26 mouse cellular contexts compared by ENCODE assay signal in genomic region chr9:13875340-13875739, GRCm38 (mm10). TPM values are rescaled to one million over a fixed set of nuclear protein-coding genes. Genes with fewer than 3 reads are reported as not detected.
A peak's percentile ranks its signal among the peaks of the same experiment; 100 is the strongest.
DNase-seq lines count a peak whose midpoint lies in the region; ATAC-seq and TF ChIP-seq lines count a peak whose summit lies in the region.
"Had no signal": no experiment of that assay in that cellular context is flagged by ENCODE, and none has a peak within 500 bp of the region (broad histone marks: within the 10 kb centered on the region; RNA-seq: fewer than 3 reads in every experiment).

No protein-coding gene starts in this region.

- H3K4me3 ChIP-seq in forebrain, embryonic 10.5 days = no peak overlapping the region
- H3K4me3 ChIP-seq in forebrain, postnatal 0 days (ENCODE audit: low read depth, low read length) = no peak overlapping the region
- no peak overlapping the region for H3K4me3 ChIP-seq in limb, embryonic 11.5 days (ENCODE audit: low read depth, low read length)
- no peak overlapping the region for H3K4me3 ChIP-seq in limb, embryonic 10.5 days
- H3K4me3 ChIP-seq in left cerebral cortex, adult 2 months = no peak overlapping the region
- H3K4me3 ChIP-seq: embryonic facial prominence, embryonic 13.5 days; forebrain, embryonic 15.5 days; hindbrain, embryonic 15.5 days; intestine, embryonic 15.5 days; kidney, embryonic 15.5 days; neural tube, embryonic 12.5 days had no signal

- WGBS in forebrain, embryonic 10.5 days = 79% methylated on average over 2 of the region's 2 CpGs
- 71% methylated on average over 2 of the region's 2 CpGs for WGBS in forebrain, postnatal 0 days
- WGBS in limb, embryonic 11.5 days = 77% methylated on average over 2 of the region's 2 CpGs
- 70% methylated on average over 2 of the region's 2 CpGs for WGBS in limb, embryonic 10.5 days

- H3K4me2 ChIP-seq in forebrain, postnatal 0 days (ENCODE audit: low read depth) = no peak overlapping the region
- H3K4me2 ChIP-seq in limb, embryonic 11.5 days (ENCODE audit: low read depth, severe bottlenecking) = no peak overlapping the region
- H3K4me2 ChIP-seq: embryonic facial prominence, embryonic 13.5 days; forebrain, embryonic 15.5 days; heart, embryonic 11.5 days; hindbrain, embryonic 15.5 days; intestine, embryonic 15.5 days; kidney, embryonic 15.5 days; neural tube, embryonic 12.5 days had no signal

- intact Hi-C loops in left cerebral cortex, postnatal 10 days (cut with DNase I) = no loop called here
- intact Hi-C loops in left cerebral cortex, adult 2 months (cut with DNase I) = no loop called here

- H3K27ac ChIP-seq in forebrain, embryonic 10.5 days = no peak overlapping the region
- no peak overlapping the region for H3K27ac ChIP-seq in forebrain, postnatal 0 days (ENCODE audit: low read depth, low read length)
- H3K27ac ChIP-seq in limb, embryonic 11.5 days (replicated peaks; ENCODE audit: low read depth, low read length) = no peak overlapping the region
- H3K27ac ChIP-seq in limb, embryonic 10.5 days = no peak overlapping the region
- no peak overlapping the region for H3K27ac ChIP-seq in left cerebral cortex, adult 2 months
- H3K27ac ChIP-seq: embryonic facial prominence, embryonic 13.5 days; forebrain, embryonic 15.5 days; hindbrain, embryonic 15.5 days; intestine, embryonic 15.5 days; kidney, embryonic 15.5 days; neural tube, embryonic 12.5 days had no signal

- no peak overlapping the region for H3K9ac ChIP-seq in forebrain, postnatal 0 days
- no peak overlapping the region for H3K9ac ChIP-seq in limb, embryonic 11.5 days (ENCODE audit: low read length)
- H3K9ac ChIP-seq: embryonic facial prominence, embryonic 13.5 days; forebrain, embryonic 15.5 days; hindbrain, embryonic 15.5 days; intestine, embryonic 15.5 days; kidney, embryonic 15.5 days; neural tube, embryonic 12.5 days had no signal

- no peaks in the 10 kb centered on the region for H3K36me3 ChIP-seq in forebrain, embryonic 10.5 days (replicated peaks)
- H3K36me3 ChIP-seq in forebrain, postnatal 0 days (ENCODE audit: insufficient read depth) = no peaks in the 10 kb centered on the region
- no peaks in the 10 kb centered on the region for H3K36me3 ChIP-seq in limb, embryonic 11.5 days (ENCODE audit: control insufficient read depth, insufficient read depth, low read length)
- H3K36me3 ChIP-seq in limb, embryonic 10.5 days = no peaks in the 10 kb centered on the region
- H3K36me3 ChIP-seq: embryonic facial prominence, embryonic 13.5 days; forebrain, embryonic 15.5 days; G1E; hindbrain, embryonic 15.5 days; intestine, embryonic 15.5 days; kidney, embryonic 15.5 days; neural tube, embryonic 12.5 days had no signal

- ATAC-seq in forebrain, postnatal 0 days = no peak
- no peak for ATAC-seq in limb, embryonic 11.5 days (ENCODE audit: insufficient number of reproducible peaks, low FRiP score, low TSS enrichment, low read depth)
- ATAC-seq: forebrain, embryonic 15.5 days; intestine, embryonic 15.5 days had no signal

- H3K27me3 ChIP-seq in forebrain, embryonic 10.5 days (ENCODE audit: poor library complexity, severe bottlenecking) = no peaks in the 10 kb centered on the region
- H3K27me3 ChIP-seq in forebrain, postnatal 0 days (ENCODE audit: insufficient read depth, low read length) = no peaks in the 10 kb centered on the region
- H3K27me3 ChIP-seq in limb, embryonic 11.5 days (ENCODE audit: control insufficient read depth, insufficient read depth, low read length) = no peaks in the 10 kb centered on the region
- no peaks in the 10 kb centered on the region for H3K27me3 ChIP-seq in limb, embryonic 10.5 days (ENCODE audit: low read depth, poor library complexity, severe bottlenecking)
- H3K27me3 ChIP-seq: CH12.LX; embryonic facial prominence, embryonic 13.5 days; forebrain, embryonic 15.5 days; hindbrain, embryonic 15.5 days; intestine, embryonic 15.5 days; kidney, embryonic 15.5 days; neural tube, embryonic 12.5 days had no signal

- TF ChIP-seq CTCF in forebrain, postnatal 0 days (IDR thresholded peaks at IDR 0.05; ENCODE audit: low read depth) = no peak
- TF ChIP-seq CTCF in left cerebral cortex, adult 2 months (IDR thresholded peaks at IDR 0.05) = no peak

- no peaks in the 10 kb centered on the region for H3K4me1 ChIP-seq in forebrain, embryonic 10.5 days
- H3K4me1 ChIP-seq in forebrain, postnatal 0 days (ENCODE audit: insufficient read depth) = no peaks in the 10 kb centered on the region
- no peaks in the 10 kb centered on the region for H3K4me1 ChIP-seq in limb, embryonic 11.5 days (ENCODE audit: control insufficient read depth, insufficient read depth, low read length)
- H3K4me1 ChIP-seq in limb, embryonic 10.5 days = peaks cover 6% of the 10 kb centered on the region; the same call in 1 of the 2 replicates
- H3K4me1 ChIP-seq: embryonic facial prominence, embryonic 13.5 days; forebrain, embryonic 15.5 days; hindbrain, embryonic 15.5 days; kidney, embryonic 15.5 days; neural tube, embryonic 12.5 days had no signal

- H3K9me3 ChIP-seq in forebrain, embryonic 10.5 days = no peaks in the 10 kb centered on the region
- H3K9me3 ChIP-seq in forebrain, postnatal 0 days (ENCODE audit: low read length) = no peaks in the 10 kb centered on the region
- no peaks in the 10 kb centered on the region for H3K9me3 ChIP-seq in limb, embryonic 11.5 days (ENCODE audit: control insufficient read depth, low read length)
- H3K9me3 ChIP-seq in limb, embryonic 10.5 days (replicated peaks) = no peaks in the 10 kb centered on the region
- H3K9me3 ChIP-seq: embryonic facial prominence, embryonic 13.5 days; forebrain, embryonic 15.5 days; G1E; hindbrain, embryonic 15.5 days; intestine, embryonic 15.5 days; kidney, embryonic 15.5 days; neural tube, embryonic 12.5 days had no signal

- peak; percentile 9 for DNase-seq in forebrain, embryonic 10.5 days (ENCODE audit: extremely low spot score, low spot score)
- no peak for DNase-seq in forebrain, postnatal 0 days
- DNase-seq in limb, embryonic 11.5 days (ENCODE audit: low spot score) = peak; percentile 4
- no peak for DNase-seq in limb, embryonic 10.5 days (ENCODE audit: low spot score)
- peak; percentile 36 for DNase-seq in brain, adult 2 months (ENCODE audit: low read depth, low spot score)
- DNase-seq in left cerebral cortex, postnatal 10 days (ENCODE audit: extremely low spot score in 1 of 2, low spot score in 2 of 2) = no peak
- no peak for DNase-seq in left cerebral cortex, adult 2 months (ENCODE audit: extremely low spot score in 1 of 2, low spot score in 2 of 2)
- DNase-seq: B cell, adult 2 months; cerebellum, adult 18-20 months; cerebellum, postnatal 14 days; embryo, embryonic 11 days; kidney, postnatal 4 days; lung, postnatal 4 days; midbrain, embryonic 14.5 days; retina, postnatal 1 day; right cerebral cortex, postnatal 25 days; thymus, adult 2 months had no signal

RNA-seq across cellular contexts. Expression of gene Fam76b, which starts 47.8 kb away (rescaled TPM):
- polyA plus RNA-seq in forebrain, embryonic 10.5 days (2016; fragmentation: Nextera tagmentation; extraction: Ambion mirVana) = 22.4 and 23.4 TPM in 2 replicates
- total RNA-seq in forebrain, postnatal 0 days (2014; rRNA removed) = 34.8 and 43.1 TPM in 2 replicates
- polyA plus RNA-seq in forebrain, postnatal 0 days (2015; fragmentation: Nextera tagmentation; extraction: Ambion mirVana) = 12.3 and 13.3 TPM in 2 replicates
- polyA plus RNA-seq in limb, embryonic 11.5 days (2014; fragmentation: Nextera tagmentation; extraction: Ambion mirVana) = 28.3 and 30.2 TPM in 2 replicates
- 21.5 and 24.4 TPM in 2 replicates for polyA plus RNA-seq in limb, embryonic 10.5 days (2016; fragmentation: Nextera tagmentation; extraction: Ambion mirVana)
- 10 to 100 TPM; 23.7 to 26.2 TPM for total RNA-seq in left cerebral cortex, postnatal 10 days (2021)
- 10 to 100 TPM; 19.3 to 19.9 TPM for total RNA-seq in left cerebral cortex, adult 2 months (2021)

RNA-seq across cellular contexts. Expression of gene Cep57, which starts 48.4 kb away (rescaled TPM):
- 69.9 and 71.4 TPM in 2 replicates for polyA plus RNA-seq in forebrain, embryonic 10.5 days (2016; fragmentation: Nextera tagmentation; extraction: Ambion mirVana)
- 31.9 and 33.2 TPM in 2 replicates for total RNA-seq in forebrain, postnatal 0 days (2014; rRNA removed)
- 39.9 and 40.8 TPM in 2 replicates for polyA plus RNA-seq in forebrain, postnatal 0 days (2015; fragmentation: Nextera tagmentation; extraction: Ambion mirVana)
- polyA plus RNA-seq in limb, embryonic 11.5 days (2014; fragmentation: Nextera tagmentation; extraction: Ambion mirVana) = 73.7 and 75.7 TPM in 2 replicates
- 62.0 and 66.9 TPM in 2 replicates for polyA plus RNA-seq in limb, embryonic 10.5 days (2016; fragmentation: Nextera tagmentation; extraction: Ambion mirVana)
- 10 to 100 TPM; 17.2 to 18.0 TPM for total RNA-seq in left cerebral cortex, postnatal 10 days (2021)
- total RNA-seq in left cerebral cortex, adult 2 months (2021) = 10 to 100 TPM; 16.9 to 17.4 TPM

Comparison
In these comparisons a context has a peak if more than half of its experiments do, and no peak if none do; other contexts are left out.
1. DNase-seq: peak in forebrain, embryonic 10.5 days (single experiment), limb, embryonic 11.5 days (single experiment) and brain, adult 2 months (single experiment); none in forebrain, postnatal 0 days (single experiment), limb, embryonic 10.5 days (single experiment), left cerebral cortex, postnatal 10 days (0 of 2) and left cerebral cortex, adult 2 months (0 of 2).